Mouse (Mus musculus): ENCODE measurements at regions not wholly inside any gene's neighbourhood (a gene's known extent, or its start where the extent isn't known, plus 50 kb on each side); places are given as distances from the start of the nearest gene placed in this dataset.
"Not testable (repeated sequence)": the region's sequence is repeated elsewhere in the genome, so short reads cannot be mapped to it uniquely, and the experiment has no call there.

GRCm38 (mm10) chr11:22457220-22457619 is 54.7 kb upstream of the Tmem17 start:
- WGBS, result 83% methylated on average over 2 of the region's 2 CpGs

GRCm38 (mm10) chr11:22458951-22459703 is 52.8 kb upstream of the Tmem17 start:
- no peaks in the 10 kb centered on the region for H3K27me3 ChIP-seq (ENCODE audit: control insufficient read depth, insufficient read depth, low read length)
- no peak for ATAC-seq (ENCODE audit: insufficient number of reproducible peaks, insufficient read depth, low FRiP score, low read depth)
- H3K4me1 ChIP-seq (ENCODE audit: control insufficient read depth, insufficient read depth, low read length), result no peaks in the 10 kb centered on the region
- no peaks in the 10 kb centered on the region for H3K36me3 ChIP-seq (ENCODE audit: control insufficient read depth, insufficient read depth, low read length)
- no peak overlapping the region for H3K9ac ChIP-seq (replicated peaks; ENCODE audit: low read depth, low read length)
- no peak overlapping the region for H3K4me3 ChIP-seq (ENCODE audit: low read depth, low read length)
- WGBS, result 80% methylated on average over 5 of the region's 5 CpGs
- H3K9me3 ChIP-seq (ENCODE audit: control insufficient read depth, low read depth, low read length), result no peaks in the 10 kb centered on the region
- H3K4me2 ChIP-seq (replicated peaks; ENCODE audit: low read depth, low read length), result no peak overlapping the region
- no peak overlapping the region for H3K27ac ChIP-seq (ENCODE audit: low read length)

More at GRCm38 (mm10) chr11:22457220-22457619, 54.7 kb upstream of the Tmem17 start:
- no peaks in the 10 kb centered on the region for H3K9me3 ChIP-seq (ENCODE audit: control insufficient read depth, low read depth, low read length)
- no peak for ATAC-seq (ENCODE audit: insufficient number of reproducible peaks, insufficient read depth, low FRiP score, low read depth)
- H3K9ac ChIP-seq (replicated peaks; ENCODE audit: low read depth, low read length), result no peak overlapping the region
- H3K4me1 ChIP-seq (ENCODE audit: control insufficient read depth, insufficient read depth, low read length), result no peaks in the 10 kb centered on the region
- H3K36me3 ChIP-seq (ENCODE audit: control insufficient read depth, insufficient read depth, low read length), result no peaks in the 10 kb centered on the region
- H3K27me3 ChIP-seq (ENCODE audit: control insufficient read depth, insufficient read depth, low read length), result no peaks in the 10 kb centered on the region
- H3K4me2 ChIP-seq (replicated peaks; ENCODE audit: low read depth, low read length), result no peak overlapping the region
- no peak overlapping the region for H3K27ac ChIP-seq (ENCODE audit: low read length)
- H3K4me3 ChIP-seq (ENCODE audit: low read depth, low read length), result no peak overlapping the region

- 86% methylated on average over 8 of the region's 8 CpGs for WGBS
- not testable (repeated sequence) for ATAC-seq (ENCODE audit: insufficient number of reproducible peaks, insufficient read depth, low FRiP score, low read depth)
Observed at GRCm38 (mm10) chr11:22461019-22461735, 50.7 kb upstream of the Tmem17 start.

More at GRCm38 (mm10) chr11:22461019-22461735, 50.7 kb upstream of the Tmem17 start:
- H3K9me3 ChIP-seq (ENCODE audit: control insufficient read depth, low read depth, low read length); H3K4me1 ChIP-seq (ENCODE audit: control insufficient read depth, insufficient read depth, low read length); H3K36me3 ChIP-seq (ENCODE audit: control insufficient read depth, insufficient read depth, low read length); H3K27me3 ChIP-seq (ENCODE audit: control insufficient read depth, insufficient read depth, low read length); H3K4me2 ChIP-seq (replicated peaks; ENCODE audit: low read depth, low read length); H3K27ac ChIP-seq (ENCODE audit: low read length); H3K4me3 ChIP-seq (ENCODE audit: low read depth, low read length); H3K9ac ChIP-seq (replicated peaks; ENCODE audit: low read depth, low read length): not testable (repeated sequence)

All from stomach, embryonic 14.5 days (tissue).